Mouse (Mus musculus) ES-Bruce4 (cell line): ENCODE data around the gene Ahdc1.

Experiments
- CTCF ChIP-seq: IDR thresholded peaks from one replicate; pipeline ENCODE4 v1.8.1; 2011; ENCODE audit warnings: low read depth, low read length
- POLR2A ChIP-seq: IDR thresholded peaks from one replicate; pipeline ENCODE4 v1.8.1; 2011; ENCODE audit warnings: low read length; ENCODE audit not compliant: insufficient read depth

DNA sequence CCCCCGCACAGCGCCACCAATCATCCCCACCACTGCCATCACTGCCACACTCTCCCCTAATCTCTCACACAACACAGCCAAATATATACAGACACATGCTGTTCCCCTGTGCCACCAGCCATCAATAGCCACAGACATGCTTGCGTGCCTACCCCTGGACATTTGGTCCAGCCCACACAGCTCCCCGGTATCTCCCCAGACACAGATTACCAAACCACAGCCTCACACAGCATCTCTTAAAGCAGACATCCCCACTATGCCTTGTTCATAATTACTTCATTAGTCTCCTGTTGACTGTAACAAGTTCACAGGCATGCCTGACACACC, 80.4 kb downstream of the Ahdc1 start:
- TF ChIP-seq POLR2A (no peak), CTCF (no peak)
